Mouse (Mus musculus) kidney, adult 2 months (tissue): ENCODE measurements around the gene Gm364. TPM values are rescaled to one million over a fixed set of nuclear protein-coding genes. Genes with fewer than 3 reads are reported as not detected.

Experiments used
- DNase-seq: peaks from one replicate; pipeline ENCODE4 v3.0.0; 2021
- H3K27ac ChIP-seq: fragments of 200-500 bp; 2 replicates; pipeline ENCODE4 v1.5.1; 2012; ENCODE audit warnings: low read depth, low read length, control low read depth, inconsistent platforms; ENCODE audit not compliant: insufficient read depth
- H3K27me3 ChIP-seq: fragments of 200-500 bp; replicated peaks from 2 replicates; pipeline ENCODE4 v1.6.1; 2012; ENCODE audit warnings: mild to moderate bottlenecking, moderate library complexity, low read length, inconsistent platforms; ENCODE audit not compliant: control insufficient read depth, insufficient read depth
- H3K36me3 ChIP-seq: fragments of 200-500 bp; 2 replicates; pipeline ENCODE4 v1.6.1; 2012; ENCODE audit warnings: mild to moderate bottlenecking, moderate library complexity, low read length, inconsistent platforms; ENCODE audit not compliant: control insufficient read depth, insufficient read depth
- H3K4me1 ChIP-seq: fragments of 200-500 bp; 2 replicates; pipeline ENCODE4 v1.6.1; 2011; ENCODE audit warnings: low read length; ENCODE audit not compliant: control insufficient read depth, insufficient read depth
- H3K4me3 ChIP-seq: fragments of 200-500 bp; 2 replicates; pipeline ENCODE4 v1.5.1; 2011; ENCODE audit warnings: mild to moderate bottlenecking, low read depth, low read length, control low read depth; ENCODE audit not compliant: insufficient read depth
- CTCF ChIP-seq: fragments of 200-500 bp; conservative IDR thresholded peaks from 2 replicates; pipeline ENCODE4 v1.5.1; 2011; ENCODE audit warnings: low read depth, mild to moderate bottlenecking, control low read depth, low read length, moderate library complexity, mixed read lengths; ENCODE audit not compliant: insufficient read depth, insufficient read length
- POLR2A ChIP-seq: fragments of 200-500 bp; IDR thresholded peaks from one replicate; pipeline ENCODE4 v1.6.1; 2011; ENCODE audit warnings: low read depth, low read length, control low read depth
- WGBS: fragments of 180-500 bp; shearing (Covaris S2); methylation state at CpG from one replicate; pipeline ENCODE4 v1.1.7; 2018; 5-methylcytosine and 5-hydroxymethylcytosine counted together
- polyA plus RNA-seq: library from polyadenylated mRNA; depleted of rRNA; stranded (reverse); fragments of >200 nt; gene quantifications from 2 replicates; pipeline ENCODE4 v1.2.3, GENCODE M21; 2012

The Gm364 gene
- polyA plus RNA-seq, 1 experiment: not detected

DNA sequence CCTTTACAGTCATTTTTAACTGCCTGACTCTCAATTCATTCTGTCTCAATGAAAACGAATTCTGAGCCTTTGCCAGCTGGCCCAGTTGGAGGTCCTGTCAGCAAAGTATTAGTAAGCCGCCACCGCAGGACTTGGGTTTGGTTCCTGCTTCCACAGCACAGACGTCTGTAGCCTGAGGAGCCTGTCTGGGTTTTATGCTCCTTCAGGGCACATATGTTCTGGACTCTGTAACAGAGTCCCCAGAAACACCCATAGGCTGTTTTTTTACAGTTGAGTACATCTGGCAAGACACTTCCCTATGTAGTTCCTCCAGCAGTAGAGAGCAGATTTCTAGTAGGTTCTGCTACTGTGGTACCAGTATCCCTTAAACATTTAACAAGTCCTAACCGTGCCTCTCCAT lies 28.0 kb upstream of the Gm364 start:
- whole genome bisulfite sequencing: 49% methylated on average over 5 of the region's 5 CpGs
- Histone ChIP-seq H3K4me1 (peaks cover 3% of the 10 kb centered on the region; the same call in 1 of the 2 replicates), H3K36me3 (no peaks in the 10 kb centered on the region; the same call in 1 of the 2 replicates), H3K27ac (no peak overlapping the region), H3K4me3 (no peak overlapping the region), H3K27me3 (no peaks in the 10 kb centered on the region)
- peak; percentile 36 for DNase-seq
- no peak for TF ChIP-seq POLR2A
- no peak for TF ChIP-seq CTCF

DNA sequence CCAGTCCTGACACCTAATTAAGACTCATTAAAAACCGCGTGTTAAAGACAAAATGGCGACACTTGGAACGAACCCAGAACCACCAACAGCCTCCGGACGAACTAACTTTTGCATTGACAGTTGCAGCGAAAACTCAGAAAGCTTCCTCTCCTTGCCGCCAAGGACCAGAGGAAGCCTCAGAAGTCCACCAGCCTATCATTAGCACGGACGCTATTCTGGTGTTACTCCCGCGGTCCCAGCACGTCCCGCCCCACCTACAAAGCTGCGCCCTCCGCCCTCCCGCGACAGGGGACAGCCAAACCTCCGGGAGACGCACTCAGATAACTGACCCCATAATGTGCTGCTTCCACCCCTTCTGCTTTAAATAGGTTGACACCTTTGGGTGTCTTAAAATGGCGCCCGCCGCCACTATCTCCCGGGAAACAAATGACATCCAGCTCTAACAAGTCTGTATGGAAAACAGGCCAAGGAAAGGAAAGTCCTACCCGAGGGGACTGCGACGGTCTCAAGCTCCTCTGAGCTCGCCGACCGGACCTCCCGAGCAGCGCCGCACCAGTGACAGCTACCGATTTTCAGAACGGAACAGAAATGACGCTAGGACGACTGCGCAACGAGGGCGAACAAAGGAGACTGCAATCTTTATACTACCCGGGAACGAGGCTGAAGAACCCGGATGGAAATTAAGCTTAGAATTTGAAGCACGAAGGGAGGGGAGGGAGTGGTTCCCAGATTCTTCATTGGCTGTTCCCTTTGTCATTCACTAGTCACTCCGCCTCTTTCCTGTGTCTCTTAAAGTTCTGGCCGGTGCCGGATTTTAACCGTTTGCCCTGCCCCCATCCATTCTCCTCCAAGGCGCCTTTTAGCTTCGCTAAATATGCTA lies 16.3 kb upstream of the Gm364 start, which contains the start of gene Rbmx:
Gene Rbmx, minus strand, starts transcription at position 670 of the 880 bp plus-strand sequence.
- H3K4me3 ChIP-seq: peak within 1 kb of the TSS; percentile 80
- 1% methylated on average over 50 of the region's 50 CpGs for WGBS

DNA sequence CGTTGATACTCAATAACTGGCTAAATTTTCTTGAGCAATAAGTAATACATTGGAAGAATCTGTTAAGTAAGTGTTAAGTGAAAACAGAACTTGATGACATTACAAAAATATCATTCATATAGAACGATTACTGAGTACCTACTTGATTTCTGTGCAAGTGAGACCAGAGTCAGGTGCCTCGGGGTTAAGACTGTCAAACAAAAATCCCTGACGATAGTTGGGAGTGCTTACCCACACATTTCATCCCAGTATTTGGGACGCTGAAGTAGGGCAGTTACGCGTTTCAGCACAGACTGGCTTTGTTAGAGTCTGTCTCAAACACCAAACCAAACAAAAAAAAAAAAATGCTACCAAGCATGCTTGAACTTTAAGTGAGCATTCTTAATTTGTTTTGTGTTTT lies 15.5 kb upstream of the Gm364 start:
- no peak overlapping the region for H3K27ac ChIP-seq
- 8% methylated on average over 7 of the region's 7 CpGs for WGBS
- H3K27me3 ChIP-seq: no peaks in the 10 kb centered on the region
- H3K36me3 ChIP-seq: peaks cover 5% of the 10 kb centered on the region
- TF ChIP-seq CTCF: no peak
- TF ChIP-seq POLR2A: no peak
- no peak for DNase-seq
- peak overlapping the region; percentile 18; the same call in 1 of the 2 replicates for H3K4me3 ChIP-seq
- no peaks in the 10 kb centered on the region for H3K4me1 ChIP-seq

More for the DNA sequence above, 16.3 kb upstream of the Gm364 start, which contains the start of gene Rbmx:
- H3K27me3 ChIP-seq: no peaks in the 10 kb centered on the region
- H3K36me3 ChIP-seq: peaks cover 5% of the 10 kb centered on the region
- TF ChIP-seq POLR2A (peak; percentile 65), CTCF (no peak)
- H3K4me1 ChIP-seq: no peaks in the 10 kb centered on the region
- DNase-seq: peak; percentile 96
- H3K27ac ChIP-seq: peak within 1 kb of the TSS; percentile 93

DNA sequence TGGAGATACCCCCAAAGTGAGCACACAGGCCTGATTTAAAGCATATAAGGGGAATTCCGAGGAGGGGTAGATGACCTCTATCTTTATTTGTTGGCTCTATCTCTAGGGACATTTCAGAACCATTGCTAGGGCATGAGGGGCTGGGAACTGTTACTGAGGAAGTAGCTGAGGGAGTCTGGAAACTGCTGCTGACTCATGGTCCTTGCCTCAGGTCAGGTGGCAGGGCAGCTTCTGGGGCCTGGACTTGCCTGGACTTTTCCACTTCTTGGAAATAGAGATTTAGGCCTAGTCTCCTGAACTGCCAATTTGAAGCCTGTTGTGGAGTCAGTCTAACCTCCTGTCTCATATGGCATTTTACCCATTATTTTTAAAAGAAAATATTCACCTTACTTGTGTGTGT lies 7.6 kb upstream of the Gm364 start:
- DNase-seq: no peak
- Histone ChIP-seq H3K4me3 (no peak overlapping the region), H3K27me3 (no peaks in the 10 kb centered on the region), H3K27ac (no peak overlapping the region), H3K36me3 (no peaks in the 10 kb centered on the region), H3K4me1 (no peaks in the 10 kb centered on the region)
- no peak for TF ChIP-seq CTCF
- 89% methylated on average over 1 of the region's 1 CpGs for WGBS

DNA sequence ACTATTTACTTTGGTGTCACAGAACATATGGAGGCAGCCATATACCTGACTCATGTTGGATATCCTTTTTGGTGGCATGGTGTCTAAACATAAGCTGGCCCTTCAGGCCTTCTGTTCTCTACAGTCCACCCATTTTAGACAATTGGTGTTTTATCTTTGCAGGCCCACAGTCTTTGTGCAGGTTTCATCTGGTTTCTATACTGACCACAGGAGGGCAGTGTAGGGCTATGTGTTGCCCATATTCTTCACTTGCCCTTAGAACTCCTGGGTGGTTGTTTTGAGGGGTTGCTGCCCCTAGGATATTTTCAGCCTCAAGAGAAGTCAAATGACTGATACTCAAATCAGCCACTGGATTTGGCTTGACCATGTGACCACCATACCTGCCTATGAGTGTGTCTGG lies 5.3 kb upstream of the Gm364 start:
- Histone ChIP-seq H3K36me3 (no peaks in the 10 kb centered on the region), H3K27ac (no peak overlapping the region)
- no peak for DNase-seq

DNA sequence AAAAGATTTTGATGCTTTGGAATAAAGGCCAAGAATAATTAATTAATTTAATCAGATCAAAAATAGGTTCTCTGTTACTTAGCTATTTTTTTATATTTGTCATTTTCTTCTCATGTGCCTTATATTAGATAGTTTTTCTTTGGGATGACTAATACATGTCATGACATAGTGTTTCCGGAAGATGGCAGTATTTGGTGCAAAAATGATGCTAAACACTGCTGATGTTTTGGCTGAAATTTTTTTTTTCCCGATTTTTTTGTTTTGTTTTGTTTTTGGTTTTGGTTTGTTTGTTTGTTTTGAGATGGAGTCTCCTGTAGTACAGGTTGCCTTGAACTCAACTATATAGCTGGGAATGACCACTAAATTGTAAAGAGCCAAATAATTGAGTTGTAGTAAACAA lies 22.7 kb downstream of the Gm364 start:
- no peak for TF ChIP-seq POLR2A
- DNase-seq: peak; percentile 11
- 0% methylated on average over 2 of the region's 2 CpGs for WGBS

More for the DNA sequence above, 5.3 kb upstream of the Gm364 start:
- H3K4me3 ChIP-seq: no peak overlapping the region
- H3K27me3 ChIP-seq: no peaks in the 10 kb centered on the region
- no peak for TF ChIP-seq POLR2A
- TF ChIP-seq CTCF: 0 out of 2 replicates have a peak, but pooled peaks have one; percentile 13
- no peaks in the 10 kb centered on the region for H3K4me1 ChIP-seq

DNA sequence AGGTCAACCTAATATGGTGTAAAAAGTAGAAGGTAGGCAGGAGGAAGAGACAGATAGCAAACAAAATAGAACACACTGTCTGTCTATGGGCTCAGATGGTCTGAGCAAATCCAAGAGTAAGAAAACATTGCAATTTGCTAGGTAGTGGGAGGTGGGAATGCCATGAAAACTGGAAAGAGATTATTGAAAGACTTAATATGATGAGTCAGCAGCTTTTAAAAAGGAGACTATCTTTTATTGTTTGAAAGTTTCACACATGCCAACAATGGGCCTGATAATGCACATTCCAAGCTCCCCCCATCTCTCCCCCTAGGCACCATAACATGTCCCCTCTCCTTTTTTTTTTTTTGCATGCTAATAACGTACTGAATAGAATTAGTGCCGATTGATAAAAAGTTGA lies 24.9 kb downstream of the Gm364 start:
- Histone ChIP-seq H3K27me3 (no peaks in the 10 kb centered on the region), H3K4me1 (no peaks in the 10 kb centered on the region), H3K27ac (no peak overlapping the region), H3K36me3 (no peaks in the 10 kb centered on the region), H3K4me3 (no peak overlapping the region)
- no peak for TF ChIP-seq CTCF
- no peak for TF ChIP-seq POLR2A
- WGBS: 84% methylated on average over 2 of the region's 2 CpGs
- DNase-seq: no peak

More for the DNA sequence above, 22.7 kb downstream of the Gm364 start:
- Histone ChIP-seq H3K36me3 (no peaks in the 10 kb centered on the region), H3K27ac (no peak overlapping the region), H3K4me3 (no peak overlapping the region), H3K4me1 (no peaks in the 10 kb centered on the region), H3K27me3 (no peaks in the 10 kb centered on the region)
